Mouse (Mus musculus) brain, embryonic 14.5 days (tissue): ENCODE results near the gene Wdr60.

Source experiments
- CTCF ChIP-seq: fragments of 200-500 bp; IDR thresholded peaks from 2 replicates; pipeline ENCODE4 v1.5.1; 2012; ENCODE audit warnings: inconsistent platforms, mild to moderate bottlenecking, moderate library complexity, borderline replicate concordance; ENCODE audit not compliant: insufficient read depth, insufficient read length; ENCODE audit errors: extremely low read depth
- POLR2A ChIP-seq: fragments of 200-500 bp; IDR thresholded peaks from 2 replicates; pipeline ENCODE4 v1.6.1; 2012; ENCODE audit warnings: mild to moderate bottlenecking, inconsistent platforms, borderline replicate concordance; ENCODE audit not compliant: poor library complexity, insufficient read depth, insufficient read length, severe bottlenecking; ENCODE audit errors: extremely low read depth

GRCm38 (mm10) chr12:116231612-116232011, 31.2 kb downstream of the Wdr60 start:
- TF ChIP-seq CTCF (no peak), POLR2A (no peak)
